ENCODE assay signal across 9 mouse cellular contexts in genomic region chr3:65871609-65872272, GRCm38 (mm10).
DNase-seq lines count a peak whose midpoint lies in the region; ATAC-seq and TF ChIP-seq lines count a peak whose summit lies in the region.
"Had no signal": no experiment of that assay in that cellular context is flagged by ENCODE, and none has a peak within 500 bp of the region (broad histone marks: within the 10 kb centered on the region; RNA-seq: fewer than 3 reads in every experiment).

No protein-coding gene starts in this region.

- H3K4me1 ChIP-seq in kidney, postnatal 0 days (replicated peaks; ENCODE audit: insufficient read depth, low read length) = peaks cover 4% of the 10 kb centered on the region; the same call in 1 of the 2 replicates
- H3K4me1 ChIP-seq in hindbrain, embryonic 15.5 days (replicated peaks) = peaks cover 13% of the 10 kb centered on the region
- peaks cover 9% of the 10 kb centered on the region for H3K4me1 ChIP-seq in neural tube, embryonic 11.5 days (ENCODE audit: control insufficient read depth, insufficient read depth, low read length)

- WGBS in kidney, postnatal 0 days = 40% methylated on average over 10 of the region's 10 CpGs
- WGBS in hindbrain, embryonic 15.5 days = 28% methylated on average over 10 of the region's 10 CpGs
- WGBS in neural tube, embryonic 11.5 days = 32% methylated on average over 10 of the region's 10 CpGs

- H3K9me3 ChIP-seq in kidney, postnatal 0 days (replicated peaks; ENCODE audit: low read length) = no peaks in the 10 kb centered on the region
- no peaks in the 10 kb centered on the region for H3K9me3 ChIP-seq in hindbrain, embryonic 15.5 days
- no peaks in the 10 kb centered on the region for H3K9me3 ChIP-seq in neural tube, embryonic 11.5 days (ENCODE audit: control insufficient read depth, low read length)

- peak overlapping the region; percentile 54; the same call in 1 of the 2 replicates for H3K27ac ChIP-seq in kidney, postnatal 0 days
- no peak overlapping the region for H3K27ac ChIP-seq in hindbrain, embryonic 15.5 days (replicated peaks)
- 0 out of 2 replicates have a peak overlapping the region, but pooled peaks have one; percentile 51 for H3K27ac ChIP-seq in neural tube, embryonic 11.5 days (ENCODE audit: low read depth, low read length)

- no peaks in the 10 kb centered on the region for H3K36me3 ChIP-seq in kidney, postnatal 0 days (ENCODE audit: insufficient read depth, low read length)
- H3K36me3 ChIP-seq in hindbrain, embryonic 15.5 days = no peaks in the 10 kb centered on the region
- no peaks in the 10 kb centered on the region for H3K36me3 ChIP-seq in neural tube, embryonic 11.5 days (ENCODE audit: control insufficient read depth, insufficient read depth, low read length)

- ATAC-seq in kidney, postnatal 0 days (replicated peaks; ENCODE audit: low FRiP score, low read depth) = no peak
- ATAC-seq in hindbrain, embryonic 15.5 days (ENCODE audit: low FRiP score, low read depth) = peak; percentile 64; the same call in 1 of the 2 replicates
- ATAC-seq in neural tube, embryonic 11.5 days (ENCODE audit: insufficient read depth, low FRiP score, low TSS enrichment) = peak; percentile 40

- no peak overlapping the region for H3K4me3 ChIP-seq in kidney, postnatal 0 days (replicated peaks; ENCODE audit: low read depth, low read length)
- H3K4me3 ChIP-seq in hindbrain, embryonic 15.5 days = no peak overlapping the region
- H3K4me3 ChIP-seq in neural tube, embryonic 11.5 days (ENCODE audit: low read depth, low read length) = no peak overlapping the region

- H3K4me2 ChIP-seq in kidney, postnatal 0 days (ENCODE audit: low read length) = no peak overlapping the region
- H3K4me2 ChIP-seq in hindbrain, embryonic 15.5 days = no peak overlapping the region
- no peak overlapping the region for H3K4me2 ChIP-seq in neural tube, embryonic 11.5 days (ENCODE audit: low read depth)

- no peaks in the 10 kb centered on the region for H3K27me3 ChIP-seq in kidney, postnatal 0 days (ENCODE audit: insufficient read depth, low read length)
- H3K27me3 ChIP-seq in hindbrain, embryonic 15.5 days = no peaks in the 10 kb centered on the region
- no peaks in the 10 kb centered on the region for H3K27me3 ChIP-seq in neural tube, embryonic 11.5 days (ENCODE audit: control insufficient read depth, insufficient read depth, low read length)

- H3K9ac ChIP-seq in kidney, postnatal 0 days (ENCODE audit: low read depth, low read length) = no peak overlapping the region
- no peak overlapping the region for H3K9ac ChIP-seq in hindbrain, embryonic 15.5 days
- H3K9ac ChIP-seq in neural tube, embryonic 11.5 days (ENCODE audit: low read length) = no peak overlapping the region

- no peak for TF ChIP-seq CTCF in kidney, postnatal 0 days (IDR thresholded peaks at IDR 0.05; ENCODE audit: low read depth)

- no peak for DNase-seq in kidney, postnatal 0 days (ENCODE audit: low spot score)
- DNase-seq in kidney, postnatal 4 days = no peak
- peak; percentile 27 for DNase-seq in embryo, embryonic 9.5 days (ENCODE audit: extremely low spot score)
- DNase-seq in neural tube, embryonic 11.5 days (ENCODE audit: low spot score) = no peak
- DNase-seq in frontal cortex, postnatal 25 days (ENCODE audit: low spot score in 2 of 2) = no peak
- no peak for DNase-seq in liver
- no peak for DNase-seq in cerebellum, postnatal 25 days
- DNase-seq: thymus, postnatal 25 days had no signal
